Mouse (Mus musculus) common myeloid progenitor, adult 5-6 weeks (primary cell): ENCODE data around the gene Ost4. TPM values are rescaled to one million over a fixed set of nuclear protein-coding genes. Genes with fewer than 3 reads are reported as not detected.

Experiments used
- ATAC-seq: replicated peaks from 2 replicates; pipeline ENCODE4 v1.8.0; 2016; ENCODE audit warnings: low read depth, mild to moderate bottlenecking, moderate TSS enrichment, inconsistent platforms; ENCODE audit not compliant: poor library complexity, severe bottlenecking
- total RNA-seq: library from RNA; stranded (forward); fragments of 200-1000, 187-1606 nt; gene quantifications from 2 replicates; pipeline ENCODE4 v1.2.3, GENCODE M21; 2017

Gene Ost4
- total RNA-seq, 1 experiment from 2014 or later: 227 TPM

GRCm38 (mm10) chr5:30866871-30867270 is 40.7 kb downstream of the Ost4 start:
- ATAC-seq: 0 out of 2 replicates have a peak, but pooled peaks have one; percentile 31

- no peak for ATAC-seq
Observed at GRCm38 (mm10) chr5:30864322-30864721, 43.3 kb downstream of the Ost4 start.

GRCm38 (mm10) chr5:30863852-30864251 is 43.7 kb downstream of the Ost4 start:
- ATAC-seq: peak; percentile 65

GRCm38 (mm10) chr5:30856124-30856523 is 51.5 kb downstream of the Ost4 start:
- ATAC-seq: no peak; the same call in 1 of the 2 replicates

Other genes starting within 250 kb of the Ost4 start
- 107 and 123 TPM in 2 replicates for gene Cenpa, start 241.0 kb downstream of the Ost4 start, total RNA-seq
- not detected in 2 replicates for gene Dpysl5, start 196.2 kb downstream of the Ost4 start, total RNA-seq
- gene Mapre3, start 93.1 kb downstream of the Ost4 start, total RNA-seq: not detected in 2 replicates
- 13.8 and 18.5 TPM in 2 replicates for gene Tmem214, start 39.8 kb downstream of the Ost4 start, total RNA-seq
- gene Agbl5, start 19.1 kb downstream of the Ost4 start, total RNA-seq: 16.1 and 30.6 TPM in 2 replicates
- 58.2 and 87.3 TPM in 2 replicates for gene Emilin1, start 5.6 kb upstream of the Ost4 start, total RNA-seq
- 85.4 and 99.2 TPM in 2 replicates for gene Khk, start 13.6 kb upstream of the Ost4 start, total RNA-seq
- gene Cgref1, start 37.8 kb upstream of the Ost4 start, total RNA-seq: not detected in 2 replicates
- gene Preb, start 52.6 kb upstream of the Ost4 start, total RNA-seq: 23.0 and 48.0 TPM in 2 replicates
- gene Tcf23, start 60.9 kb upstream of the Ost4 start, total RNA-seq: not detected in 2 replicates
- gene Atraid, start 140.5 kb upstream of the Ost4 start, total RNA-seq: 49.7 and 66.4 TPM in 2 replicates
- 4.5 and 5.3 TPM in 2 replicates for gene Slc5a6, start 141.1 kb upstream of the Ost4 start, total RNA-seq
- 56.5 and 59.6 TPM in 2 replicates for gene Cad, start 147.0 kb upstream of the Ost4 start, total RNA-seq
- gene Dnajc5g, start 198.5 kb upstream of the Ost4 start, total RNA-seq: not detected in 2 replicates
- not detected in 2 replicates for gene Slc30a3, start 200.4 kb upstream of the Ost4 start, total RNA-seq
- not detected in 2 replicates for gene Trim54, start 208.9 kb upstream of the Ost4 start, total RNA-seq
- gene Ucn, start 231.0 kb upstream of the Ost4 start, total RNA-seq: not detected in 2 replicates
- gene Mpv17, start 246.5 kb upstream of the Ost4 start, total RNA-seq: 22.0 TPM in 2 replicates